Mouse (Mus musculus) lung, adult 2 months (tissue): ENCODE data around the gene Ankrd34a.

ENCODE experiments used
- CTCF ChIP-seq: fragments of 200-500 bp; IDR thresholded peaks from 2 replicates; pipeline ENCODE4 v1.5.1; 2011; ENCODE audit warnings: mild to moderate bottlenecking, low read length, control low read depth; ENCODE audit not compliant: insufficient read depth
- POLR2A ChIP-seq: fragments of 200-500 bp; IDR thresholded peaks from 2 replicates; pipeline ENCODE4 v1.6.1; 2011; ENCODE audit warnings: low read depth, mild to moderate bottlenecking, control low read depth, low read length, borderline replicate concordance; ENCODE audit errors: extremely low read depth

DNA sequence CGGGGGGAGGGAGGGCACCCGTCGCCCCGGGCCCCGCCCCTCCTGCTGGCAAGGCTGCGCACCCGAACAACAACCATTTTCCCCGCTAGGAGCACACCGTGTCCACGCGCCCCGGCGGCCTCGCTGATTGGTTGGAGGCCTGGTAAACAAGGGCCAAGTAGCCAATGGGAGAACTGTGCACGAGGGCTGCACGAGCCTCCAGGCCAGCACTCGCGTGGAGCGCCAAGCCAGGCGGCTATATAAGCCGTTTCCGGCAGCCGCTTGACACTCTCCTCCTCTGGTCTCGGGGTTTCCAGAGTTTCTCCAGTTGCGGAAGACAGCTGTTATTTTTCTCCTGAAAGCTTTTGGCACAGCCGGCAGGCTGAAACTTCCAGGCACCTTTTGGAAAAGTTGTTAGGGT, 38.7 kb upstream of the Ankrd34a start, which contains the start of gene Txnip:
- TF ChIP-seq POLR2A (peak; percentile 100), CTCF (no peak)
